Mouse (Mus musculus): ENCODE data around the gene Fes. TPM values are rescaled to one million over a fixed set of nuclear protein-coding genes. Genes with fewer than 3 reads are reported as not detected.

Gene Fes
- polyA plus RNA-seq, 1 experiment from 2014 or later: 3.7 TPM

DNA sequence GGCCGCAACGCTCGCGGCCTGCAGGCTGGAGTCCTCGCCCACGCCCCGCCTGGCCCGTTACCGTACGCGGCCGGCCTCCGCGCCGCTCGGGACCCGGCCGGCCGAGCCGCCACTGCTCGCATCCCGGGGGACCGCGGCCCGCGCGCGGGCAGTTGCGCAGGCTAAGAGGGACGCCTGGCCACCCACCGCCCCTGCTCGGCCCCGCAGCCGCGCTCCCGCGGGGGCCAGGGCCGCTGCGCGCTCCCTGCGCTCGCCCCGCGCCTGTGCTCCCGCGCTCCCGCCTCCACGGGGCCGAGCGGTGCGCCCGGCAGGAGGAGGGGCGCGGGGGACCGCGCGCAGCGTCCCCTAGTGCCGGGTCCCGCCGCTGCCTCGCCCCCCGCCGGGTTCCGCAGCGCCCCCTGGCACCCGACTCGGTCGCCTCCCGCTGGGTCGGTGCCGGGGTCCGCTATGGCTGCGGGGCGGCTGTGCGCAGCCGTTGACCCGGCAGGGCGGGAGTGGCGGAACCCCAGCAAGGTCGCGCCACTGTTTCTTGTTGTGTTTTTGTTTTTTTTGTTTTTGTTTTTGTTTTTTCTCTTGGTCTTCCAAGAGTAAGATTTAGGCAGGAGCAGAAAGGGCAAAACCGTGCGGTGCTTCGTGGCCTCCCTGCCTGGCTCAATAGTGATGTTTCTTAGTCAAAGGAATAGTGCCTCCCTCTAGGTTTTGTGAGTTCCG is 16.6 kb downstream of the Fes start, which contains the start of gene Man2a2:
Gene Man2a2, minus strand, starts transcription at position 335 of the 711 bp plus-strand sequence.
- WGBS: under 1% methylated on average over 58 of the region's 86 CpGs
- peak within 1 kb of the TSS; percentile 71 for H3K9ac ChIP-seq
- H3K36me3 ChIP-seq: peaks cover 11% of the 10 kb centered on the region; the same call in 1 of the 2 replicates
- H3K4me1 ChIP-seq (replicated peaks): peaks cover 18% of the 10 kb centered on the region
- H3K4me3 ChIP-seq: peak within 1 kb of the TSS; percentile 63
- peak; percentile 80 for ATAC-seq (ENCODE audit: low FRiP score, low read depth)
- H3K9me3 ChIP-seq: no peaks in the 10 kb centered on the region
- H3K4me2 ChIP-seq: peak within 1 kb of the TSS; percentile 56
- H3K27ac ChIP-seq (replicated peaks): peak within 1 kb of the TSS; percentile 83
- H3K27me3 ChIP-seq: no peaks in the 10 kb centered on the region

DNA sequence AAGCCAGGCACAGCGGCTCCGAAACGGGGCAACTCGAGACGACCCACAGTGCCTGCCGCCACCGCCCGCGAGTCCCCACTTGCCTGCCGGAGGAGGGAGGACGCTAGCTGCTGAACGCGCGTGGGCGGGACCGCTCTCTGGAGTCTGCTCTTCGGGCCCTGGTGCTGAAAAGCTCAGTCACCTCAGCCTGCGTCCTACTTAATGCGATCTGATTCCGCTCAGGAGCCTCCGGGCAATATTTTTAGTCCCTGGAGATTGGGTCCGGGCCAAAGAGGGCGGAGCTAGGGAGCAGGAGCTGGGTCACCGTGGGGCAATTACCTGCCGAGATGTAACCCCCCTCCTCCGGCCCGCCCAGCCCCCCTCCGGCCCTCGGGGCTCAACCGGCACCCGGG is 17.1 kb downstream of the Fes start:
- Histone ChIP-seq H3K9ac (peak overlapping the region; percentile 71), H3K27me3 (no peaks in the 10 kb centered on the region), H3K36me3 (peaks cover 17% of the 10 kb centered on the region; the same call in 1 of the 2 replicates), H3K4me1 (replicated peaks) (peaks cover 14% of the 10 kb centered on the region), H3K27ac (replicated peaks) (peak overlapping the region; percentile 83), H3K4me2 (peak overlapping the region; percentile 56), H3K9me3 (no peaks in the 10 kb centered on the region), H3K4me3 (peak overlapping the region; percentile 63)
- WGBS: 1% methylated on average over 31 of the region's 31 CpGs
- ATAC-seq (ENCODE audit: low FRiP score, low read depth): peak; percentile 61

DNA sequence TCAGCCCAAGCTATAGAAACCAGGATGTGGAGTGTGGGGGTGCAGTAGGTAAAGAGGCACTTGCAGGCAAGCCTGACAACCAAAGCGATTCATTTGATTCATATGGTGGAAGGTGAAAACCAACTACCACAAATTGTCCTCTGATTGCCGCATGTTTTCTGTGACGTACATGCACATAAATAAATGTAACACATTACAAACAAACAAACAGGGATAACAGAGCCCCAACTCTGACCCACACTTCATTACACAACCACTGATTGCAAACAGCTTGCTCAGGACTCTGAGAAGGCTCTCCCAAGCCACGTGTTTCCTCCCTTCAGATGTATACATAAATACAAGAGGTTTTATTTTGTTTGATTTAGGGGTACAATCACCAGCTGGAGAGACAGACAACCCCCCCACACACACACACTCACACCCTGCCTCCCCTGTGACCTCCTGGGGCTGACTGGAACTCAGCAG is 17.7 kb downstream of the Fes start:
- no peak for ATAC-seq (ENCODE audit: low FRiP score, low read depth)
- WGBS: 41% methylated on average over 4 of the region's 4 CpGs

GRCm38 (mm10) chr7:80369461-80369860 is 18.3 kb downstream of the Fes start:
- peak overlapping the region; percentile 56 for H3K4me2 ChIP-seq
- H3K4me1 ChIP-seq (replicated peaks): peaks cover 14% of the 10 kb centered on the region
- peaks cover 23% of the 10 kb centered on the region for H3K36me3 ChIP-seq
- H3K4me3 ChIP-seq: peak overlapping the region; percentile 63
- 69% methylated on average over 5 of the region's 5 CpGs for WGBS
- H3K27me3 ChIP-seq: no peaks in the 10 kb centered on the region
- ATAC-seq (ENCODE audit: low FRiP score, low read depth): 0 out of 2 replicates have a peak, but pooled peaks have one; percentile 9
- H3K27ac ChIP-seq (replicated peaks): no peak overlapping the region
- H3K9me3 ChIP-seq: no peaks in the 10 kb centered on the region
- H3K9ac ChIP-seq: peak overlapping the region; percentile 71; the same call in 1 of the 2 replicates

More for the DNA sequence above, 17.7 kb downstream of the Fes start:
- Histone ChIP-seq H3K36me3 (peaks cover 18% of the 10 kb centered on the region), H3K4me3 (peak overlapping the region; percentile 63), H3K4me1 (replicated peaks) (peaks cover 14% of the 10 kb centered on the region), H3K9ac (peak overlapping the region; percentile 71), H3K27me3 (no peaks in the 10 kb centered on the region), H3K4me2 (peak overlapping the region; percentile 56), H3K9me3 (no peaks in the 10 kb centered on the region), H3K27ac (replicated peaks) (peak overlapping the region; percentile 83)

DNA sequence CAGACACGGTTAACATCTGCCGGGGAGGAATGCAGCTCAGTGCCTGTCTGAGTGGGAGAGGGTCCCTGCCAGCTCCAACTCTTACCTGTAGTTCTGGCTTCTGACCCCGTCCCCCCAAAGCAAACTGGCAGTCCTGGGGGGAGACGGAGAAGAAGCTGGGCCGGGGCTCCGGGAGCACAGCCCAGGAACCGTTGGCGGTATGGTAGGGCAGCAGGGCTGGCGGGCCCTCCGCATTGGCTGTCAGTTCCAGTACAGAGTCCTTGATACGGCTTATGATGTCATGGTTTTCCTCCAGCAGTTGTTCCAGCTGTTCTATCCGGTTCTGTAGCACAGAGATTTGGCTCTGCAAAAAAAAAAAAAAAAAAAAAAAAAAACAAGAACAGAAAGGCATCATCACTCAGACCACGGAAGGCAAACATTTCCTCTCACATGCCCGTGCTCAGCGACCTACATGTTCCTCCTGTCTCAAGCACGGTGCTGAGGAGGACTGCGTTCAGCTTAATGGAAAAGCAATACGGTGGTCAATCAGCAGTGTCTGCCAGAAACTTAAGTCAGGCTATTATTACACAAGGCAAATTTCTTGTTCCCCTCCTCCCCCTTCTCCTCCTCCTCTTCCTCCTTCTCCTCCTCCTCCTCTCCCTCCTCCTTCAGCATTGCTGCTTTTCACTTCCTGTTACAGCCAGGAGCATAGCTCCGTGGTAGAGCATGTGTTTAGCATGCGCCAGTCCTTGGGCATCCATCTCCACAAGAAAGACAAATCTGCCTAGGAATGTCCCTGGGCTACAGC is 18.9 kb downstream of the Fes start:
- Histone ChIP-seq H3K9ac (no peak overlapping the region), H3K27ac (replicated peaks) (no peak overlapping the region), H3K27me3 (no peaks in the 10 kb centered on the region), H3K4me3 (peak overlapping the region; percentile 63), H3K4me2 (peak overlapping the region; percentile 56), H3K9me3 (no peaks in the 10 kb centered on the region), H3K36me3 (peaks cover 30% of the 10 kb centered on the region), H3K4me1 (replicated peaks) (peaks cover 14% of the 10 kb centered on the region)
- WGBS: 82% methylated on average over 20 of the region's 20 CpGs
- no peak for ATAC-seq (ENCODE audit: low FRiP score, low read depth)

GRCm38 (mm10) chr7:80368009-80368408 is 19.7 kb downstream of the Fes start:
- Histone ChIP-seq H3K4me1 (replicated peaks) (peaks cover 14% of the 10 kb centered on the region), H3K4me3 (no peak overlapping the region), H3K4me2 (no peak overlapping the region), H3K9ac (no peak overlapping the region), H3K27me3 (no peaks in the 10 kb centered on the region), H3K36me3 (peaks cover 38% of the 10 kb centered on the region), H3K9me3 (no peaks in the 10 kb centered on the region), H3K27ac (replicated peaks) (no peak overlapping the region)
- 86% methylated on average over 9 of the region's 9 CpGs for WGBS
- ATAC-seq (ENCODE audit: low FRiP score, low read depth): no peak

- no peaks in the 10 kb centered on the region for H3K9me3 ChIP-seq
- H3K27me3 ChIP-seq: no peaks in the 10 kb centered on the region
- WGBS: 96% methylated on average over 7 of the region's 7 CpGs
- no peak overlapping the region for H3K4me3 ChIP-seq
- H3K4me1 ChIP-seq (replicated peaks): peaks cover 14% of the 10 kb centered on the region
- ATAC-seq (ENCODE audit: low FRiP score, low read depth): no peak
- H3K9ac ChIP-seq: no peak overlapping the region
- no peak overlapping the region for H3K27ac ChIP-seq (replicated peaks)
- no peak overlapping the region for H3K4me2 ChIP-seq
- H3K36me3 ChIP-seq: peaks cover 46% of the 10 kb centered on the region
Observed at GRCm38 (mm10) chr7:80367232-80367631, 20.5 kb downstream of the Fes start.

DNA sequence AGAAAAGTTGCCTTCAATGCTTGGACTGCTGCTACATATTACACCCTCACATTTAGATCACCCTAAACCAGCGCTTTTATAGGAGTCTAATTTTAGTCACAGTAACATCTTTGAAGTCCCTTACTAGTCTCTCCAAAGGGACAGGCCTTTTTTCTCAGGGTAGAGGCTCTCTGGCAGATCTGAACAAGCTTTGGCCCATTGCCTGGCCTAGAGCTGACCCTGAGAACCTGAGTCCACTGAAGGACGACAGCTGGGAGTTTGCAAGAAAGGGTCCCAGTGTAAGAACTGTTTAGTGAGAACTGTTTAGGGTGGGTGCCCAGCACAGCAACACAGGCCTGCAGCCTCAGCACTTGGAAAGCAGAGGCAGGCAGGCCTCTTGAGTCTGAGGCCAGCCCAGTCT is 22.0 kb downstream of the Fes start:
- Histone ChIP-seq H3K9ac (no peak overlapping the region), H3K4me2 (no peak overlapping the region), H3K4me1 (replicated peaks) (peaks cover 14% of the 10 kb centered on the region), H3K27ac (replicated peaks) (no peak overlapping the region), H3K9me3 (no peaks in the 10 kb centered on the region), H3K4me3 (no peak overlapping the region), H3K36me3 (peaks cover 55% of the 10 kb centered on the region), H3K27me3 (no peaks in the 10 kb centered on the region)
- 83% methylated on average over 2 of the region's 2 CpGs for WGBS
- no peak for ATAC-seq (ENCODE audit: low FRiP score, low read depth)

DNA sequence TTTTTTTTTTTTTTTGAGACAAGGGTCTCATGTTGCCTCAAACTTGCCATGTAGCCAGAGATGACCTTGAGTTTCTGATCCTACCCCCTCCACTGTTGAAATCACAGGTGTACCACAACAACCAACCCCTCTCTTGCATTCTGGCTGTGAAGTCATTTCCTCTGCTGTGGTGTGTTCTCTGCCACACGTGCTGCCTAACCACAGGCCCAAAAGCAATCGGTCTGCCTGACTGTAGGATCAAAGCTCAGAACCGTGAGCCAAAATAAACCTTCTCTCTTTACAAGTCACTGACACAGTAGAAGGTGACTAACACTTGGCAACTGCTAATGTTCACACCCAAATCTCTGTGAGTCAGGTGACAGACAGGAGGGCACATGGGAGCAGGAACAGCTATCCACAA is 27.3 kb downstream of the Fes start:
- no peaks in the 10 kb centered on the region for H3K27me3 ChIP-seq
- no peaks in the 10 kb centered on the region for H3K4me1 ChIP-seq (replicated peaks)
- ATAC-seq (ENCODE audit: low FRiP score, low read depth): no peak
- no peak overlapping the region for H3K4me2 ChIP-seq
- WGBS: 76% methylated on average over 3 of the region's 3 CpGs
- H3K27ac ChIP-seq (replicated peaks): no peak overlapping the region
- H3K4me3 ChIP-seq: no peak overlapping the region
- no peaks in the 10 kb centered on the region for H3K9me3 ChIP-seq
- H3K36me3 ChIP-seq: peaks cover 77% of the 10 kb centered on the region
- H3K9ac ChIP-seq: no peak overlapping the region

DNA sequence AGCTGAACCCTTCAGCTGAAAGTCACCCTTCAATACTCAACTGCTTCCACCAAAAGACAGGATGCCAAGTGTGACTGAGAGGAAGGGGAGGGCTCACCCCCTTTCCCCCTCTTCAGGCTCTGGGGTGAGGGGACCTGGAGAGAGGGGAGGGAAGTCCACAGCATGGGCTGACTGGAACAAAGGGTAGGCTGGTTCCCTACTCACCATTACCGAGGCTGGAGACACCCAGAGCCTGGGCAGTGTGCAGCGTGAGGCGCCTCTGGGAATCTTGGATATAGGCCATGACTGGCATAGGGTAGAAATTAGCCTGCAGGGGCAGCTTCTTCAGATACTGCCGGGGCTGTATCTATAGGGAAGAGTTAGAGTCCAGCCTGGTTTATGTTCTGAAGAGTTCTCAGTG is 29.7 kb downstream of the Fes start:
- Histone ChIP-seq H3K27me3 (no peaks in the 10 kb centered on the region), H3K4me1 (replicated peaks) (no peaks in the 10 kb centered on the region), H3K4me2 (no peak overlapping the region), H3K27ac (replicated peaks) (no peak overlapping the region), H3K9me3 (no peaks in the 10 kb centered on the region), H3K36me3 (peaks cover 74% of the 10 kb centered on the region), H3K4me3 (no peak overlapping the region), H3K9ac (no peak overlapping the region)
- WGBS: 51% methylated on average over 4 of the region's 4 CpGs
- no peak for ATAC-seq (ENCODE audit: low FRiP score, low read depth)

DNA sequence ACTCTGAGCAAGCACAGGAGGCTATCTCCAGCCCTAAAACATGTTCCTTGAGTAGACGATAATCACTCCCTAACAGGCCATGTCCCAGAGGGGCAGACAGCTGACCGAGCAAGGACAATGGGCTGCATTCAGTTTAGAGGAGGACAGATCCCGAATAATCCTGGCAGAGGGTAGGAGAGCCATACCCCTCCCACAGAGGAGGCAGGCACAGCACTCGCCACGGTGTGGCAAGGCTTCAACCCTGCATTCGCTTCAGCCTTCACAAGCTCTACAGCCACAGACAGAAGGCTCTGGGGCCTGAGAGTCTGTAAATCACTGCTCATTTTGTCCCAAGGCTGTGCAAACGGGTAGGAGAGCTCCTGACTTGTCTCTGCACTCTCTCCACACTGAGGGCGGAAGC is 30.6 kb downstream of the Fes start:
- H3K4me1 ChIP-seq (replicated peaks): no peaks in the 10 kb centered on the region
- H3K4me3 ChIP-seq: no peak overlapping the region
- peak; percentile 35; the same call in 1 of the 2 replicates for ATAC-seq (ENCODE audit: low FRiP score, low read depth)
- 22% methylated on average over 8 of the region's 8 CpGs for WGBS
- no peak overlapping the region for H3K9ac ChIP-seq
- peaks cover 74% of the 10 kb centered on the region for H3K36me3 ChIP-seq
- no peaks in the 10 kb centered on the region for H3K9me3 ChIP-seq
- no peak overlapping the region for H3K4me2 ChIP-seq
- H3K27me3 ChIP-seq: no peaks in the 10 kb centered on the region
- H3K27ac ChIP-seq (replicated peaks): no peak overlapping the region

DNA sequence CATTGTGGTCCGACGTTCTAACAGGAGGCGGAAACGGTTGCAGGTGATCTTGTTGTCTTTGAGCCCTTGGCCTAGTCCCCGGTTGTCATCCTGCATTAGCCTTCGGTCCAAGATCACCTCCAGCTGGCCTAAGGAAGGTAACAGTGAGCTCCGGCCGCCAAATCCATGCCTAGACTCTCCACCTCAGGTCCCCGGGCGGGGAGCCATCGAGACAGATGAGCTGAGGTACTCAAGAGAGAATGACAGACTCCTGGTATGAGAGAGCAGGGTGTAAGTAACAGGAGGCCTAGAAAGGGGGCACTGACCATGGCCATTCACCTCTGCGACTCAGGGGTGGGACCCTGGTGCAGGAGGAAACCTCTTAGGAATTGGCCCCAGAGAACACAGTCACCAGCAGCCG is 31.4 kb downstream of the Fes start:
- Histone ChIP-seq H3K27me3 (no peaks in the 10 kb centered on the region), H3K36me3 (peaks cover 76% of the 10 kb centered on the region), H3K27ac (replicated peaks) (no peak overlapping the region), H3K9me3 (no peaks in the 10 kb centered on the region), H3K4me3 (no peak overlapping the region), H3K9ac (no peak overlapping the region), H3K4me1 (replicated peaks) (no peaks in the 10 kb centered on the region), H3K4me2 (no peak overlapping the region)
- ATAC-seq (ENCODE audit: low FRiP score, low read depth): no peak
- WGBS: 92% methylated on average over 13 of the region's 13 CpGs

Measured in hindbrain, embryonic 15.5 days (tissue).